Mouse (Mus musculus) T-helper 17 cell (primary cell): Measurements from ENCODE around the gene Ubxn2a.
"Not testable (repeated sequence)": the region's sequence is repeated elsewhere in the genome, so short reads cannot be mapped to it uniquely, and the experiment has no call there.

ENCODE experiments used
- in situ Hi-C, 2 experiments: fragments of 300-600 bp; cut with MboI, MseI; formaldehyde crosslinking; loops; 1 replicate in 1 of 2; 2 replicates in 1 of 2; pipeline ENCODE4 v1.15.1; 2025; ENCODE audit warnings: high pct_unique_total_duplicates in 2 of 2

Ubxn2a gene

GRCm38 (mm10) chr12:4906951-4907906, at the start of gene Ubxn2a:
TSS of gene Ubxn2a (minus strand) at chr12:4907705.
- in situ Hi-C loops: loop anchor here in 1 of 2 experiments (25.0 kb wide), 2 partner anchors 1345 to 1470 kb away; partner anchors contain the start of genes Asxl2 and Dtnb

- in situ Hi-C loops: no loop called here
Observed at GRCm38 (mm10) chr12:4953156-4953555, 45.7 kb upstream of the Ubxn2a start.

GRCm38 (mm10) chr12:4952272-4952671, 44.8 kb upstream of the Ubxn2a start:
- in situ Hi-C loops: no loop called here

GRCm38 (mm10) chr12:4930820-4931548, 23.5 kb upstream of the Ubxn2a start:
- in situ Hi-C loops: no loop called here

- in situ Hi-C loops: no loop called here
Observed at GRCm38 (mm10) chr12:4928197-4928596, 20.7 kb upstream of the Ubxn2a start.

GRCm38 (mm10) chr12:4917805-4918591, 10.5 kb upstream of the Ubxn2a start:
- in situ Hi-C loops: loop anchor here in 1 of 2 experiments (25.0 kb wide), 2 partner anchors 1356 to 1481 kb away; partner anchors contain the start of genes Asxl2 and Dtnb

- in situ Hi-C loops: loop anchor here in 1 of 2 experiments (25.0 kb wide), 2 partner anchors 1355 to 1480 kb away; partner anchors contain the start of genes Asxl2 and Dtnb
Observed at GRCm38 (mm10) chr12:4916994-4917804, 9.7 kb upstream of the Ubxn2a start, which contains the start of gene Atad2b. TSS of gene Atad2b (plus strand) at chr12:4917353.

GRCm38 (mm10) chr12:4914944-4915343, 7.4 kb upstream of the Ubxn2a start:
- in situ Hi-C loops: loop anchor here in 1 of 2 experiments (5.0 to 25.0 kb wide), 3 partner anchors 73 to 1478 kb away; partner anchors contain the start of genes Asxl2, Dtnb, Fkbp1b and Wdcp

GRCm38 (mm10) chr12:4914441-4914840, 6.9 kb upstream of the Ubxn2a start:
- in situ Hi-C loops: loop anchor here in 1 of 2 experiments (5.0 to 25.0 kb wide), 3 partner anchors 72 to 1477 kb away; partner anchors contain the start of genes Asxl2, Dtnb, Fkbp1b and Wdcp

GRCm38 (mm10) chr12:4911716-4912115, 4.2 kb upstream of the Ubxn2a start:
- in situ Hi-C loops: loop anchor here in 1 of 2 experiments (5.0 to 25.0 kb wide), 3 partner anchors 69 to 1474 kb away; partner anchors contain the start of genes Asxl2, Dtnb, Fkbp1b and Wdcp

- in situ Hi-C loops: loop anchor here in 1 of 2 experiments (5.0 to 25.0 kb wide), 3 partner anchors 68 to 1473 kb away; partner anchors contain the start of genes Asxl2, Dtnb, Fkbp1b and Wdcp
Observed at GRCm38 (mm10) chr12:4910496-4910895, 3.0 kb upstream of the Ubxn2a start.

- in situ Hi-C loops: loop anchor here in 1 of 2 experiments (25.0 kb wide), 2 partner anchors 1346 to 1471 kb away; partner anchors contain the start of genes Asxl2 and Dtnb
Observed at GRCm38 (mm10) chr12:4908391-4908790, 886 bp upstream of the Ubxn2a start.

- in situ Hi-C loops: loop anchor here in 1 of 2 experiments (25.0 kb wide), 2 partner anchors 1344 to 1469 kb away; partner anchors contain the start of genes Asxl2 and Dtnb
Observed at GRCm38 (mm10) chr12:4906476-4906875, 1.0 kb downstream of the Ubxn2a start.

GRCm38 (mm10) chr12:4905946-4906345, 1.6 kb downstream of the Ubxn2a start:
- in situ Hi-C loops: loop anchor here in 1 of 2 experiments (25.0 kb wide), 2 partner anchors 1344 to 1469 kb away; partner anchors contain the start of genes Asxl2 and Dtnb

GRCm38 (mm10) chr12:4898024-4898423, 9.5 kb downstream of the Ubxn2a start:
- in situ Hi-C loops: no loop called here

- in situ Hi-C loops: no loop called here
Observed at GRCm38 (mm10) chr12:4889891-4890290, 17.6 kb downstream of the Ubxn2a start.

- in situ Hi-C loops: no loop called here
Observed at GRCm38 (mm10) chr12:4889251-4889650, 18.3 kb downstream of the Ubxn2a start.

GRCm38 (mm10) chr12:4888739-4889138, 18.8 kb downstream of the Ubxn2a start:
- in situ Hi-C loops: no loop called here

- in situ Hi-C loops: not testable (repeated sequence)
Observed at GRCm38 (mm10) chr12:4886581-4886980, 20.9 kb downstream of the Ubxn2a start.
